Mouse (Mus musculus) kidney, postnatal 0 days (tissue): ENCODE results near the gene Hmga1. TPM values are rescaled to one million over a fixed set of nuclear protein-coding genes. Genes with fewer than 3 reads are reported as not detected.
A peak's percentile ranks its signal among the peaks of the same experiment; 100 is the strongest.

ENCODE experiments used
- ATAC-seq: fragments of 200-750 bp; cut with Nextera tagmentation; replicated peaks from 2 replicates; pipeline ENCODE4 v1.8.0; 2017; ENCODE audit warnings: low read depth, moderate number of reproducible peaks, moderate TSS enrichment, moderate library complexity; ENCODE audit not compliant: low FRiP score
- DNase-seq: peaks from one replicate; pipeline ENCODE4 v3.0.0-alpha.2; 2016; ENCODE audit warnings: low spot score
- H3K27ac ChIP-seq: fragments of 300-500 bp; sonication (generic); 2 replicates; pipeline ENCODE4 v1.5.1; 2014; ENCODE audit warnings: mild to moderate bottlenecking
- H3K27me3 ChIP-seq: fragments of 300-500 bp; sonication (generic); 2 replicates; pipeline ENCODE4 v1.6.1; 2014; ENCODE audit warnings: low read length, mixed read lengths; ENCODE audit not compliant: insufficient read depth
- H3K36me3 ChIP-seq: fragments of 300-500 bp; sonication (generic); 2 replicates; pipeline ENCODE4 v1.6.1; 2014; ENCODE audit warnings: low read length, mixed read lengths; ENCODE audit not compliant: insufficient read depth
- H3K4me1 ChIP-seq: fragments of 300-500 bp; sonication (generic); replicated peaks from 2 replicates; pipeline ENCODE4 v1.6.1; 2014; ENCODE audit warnings: antibody characterized with exemption, low read length, mixed read lengths; ENCODE audit not compliant: insufficient read depth
- H3K4me2 ChIP-seq: fragments of 300-500 bp; sonication (generic); 2 replicates; pipeline ENCODE4 v1.6.1; 2014; ENCODE audit warnings: mild to moderate bottlenecking, low read length, moderate library complexity, mixed read lengths
- H3K4me3 ChIP-seq: fragments of 300-500 bp; sonication (generic); replicated peaks from 2 replicates; pipeline ENCODE4 v1.5.1; 2014; ENCODE audit warnings: low read depth, low read length
- H3K9ac ChIP-seq: fragments of 300-500 bp; sonication (generic); 2 replicates; pipeline ENCODE4 v1.6.1; 2014; ENCODE audit warnings: low read depth, low read length
- H3K9me3 ChIP-seq: fragments of 300-500 bp; sonication (generic); replicated peaks from 2 replicates; pipeline ENCODE4 v1.6.1; 2016; ENCODE audit warnings: low read length, inconsistent platforms, mixed read lengths
- CTCF ChIP-seq: IDR thresholded peaks from 2 replicates; pipeline ENCODE4 v1.5.1; 2016; ENCODE audit warnings: antibody characterized with exemption, low read depth, mild to moderate bottlenecking, moderate library complexity
- WGBS: fragments of 180-500 bp; shearing (Covaris S2); extraction: QIAGEN DNeasy Blood & Tissue Kit; methylation state at CpG from one replicate; pipeline ENCODE4 v1.1.7; 2014; 5-methylcytosine and 5-hydroxymethylcytosine counted together
- polyA plus RNA-seq: library from polyadenylated mRNA; unstranded; fragments of >200 nt; fragmentation: Nextera tagmentation; extraction: Ambion mirVana; gene quantifications from 2 replicates; pipeline ENCODE4 v1.2.1, GENCODE M21; 2015

The Hmga1 gene
- polyA plus RNA-seq, 1 experiment from 2014 or later, result 131 TPM

- DNase-seq, result no peak
- TF ChIP-seq CTCF, result no peak
- H3K36me3 ChIP-seq, result 0 out of 2 replicates have a peak, but pooled peaks cover 2% of the 10 kb centered on the region
- no peaks in the 10 kb centered on the region for H3K9me3 ChIP-seq
- no peak overlapping the region for H3K4me3 ChIP-seq
- no peak overlapping the region for H3K9ac ChIP-seq
- ATAC-seq, result no peak
- H3K4me1 ChIP-seq, result no peaks in the 10 kb centered on the region
- no peak overlapping the region for H3K27ac ChIP-seq
- 87% methylated on average over 10 of the region's 10 CpGs for WGBS
- no peak overlapping the region for H3K4me2 ChIP-seq
- no peaks in the 10 kb centered on the region for H3K27me3 ChIP-seq
These were observed 17.5 kb downstream of the Hmga1 start for GRCm38 (mm10) chr17:27573772-27574320.

DNA sequence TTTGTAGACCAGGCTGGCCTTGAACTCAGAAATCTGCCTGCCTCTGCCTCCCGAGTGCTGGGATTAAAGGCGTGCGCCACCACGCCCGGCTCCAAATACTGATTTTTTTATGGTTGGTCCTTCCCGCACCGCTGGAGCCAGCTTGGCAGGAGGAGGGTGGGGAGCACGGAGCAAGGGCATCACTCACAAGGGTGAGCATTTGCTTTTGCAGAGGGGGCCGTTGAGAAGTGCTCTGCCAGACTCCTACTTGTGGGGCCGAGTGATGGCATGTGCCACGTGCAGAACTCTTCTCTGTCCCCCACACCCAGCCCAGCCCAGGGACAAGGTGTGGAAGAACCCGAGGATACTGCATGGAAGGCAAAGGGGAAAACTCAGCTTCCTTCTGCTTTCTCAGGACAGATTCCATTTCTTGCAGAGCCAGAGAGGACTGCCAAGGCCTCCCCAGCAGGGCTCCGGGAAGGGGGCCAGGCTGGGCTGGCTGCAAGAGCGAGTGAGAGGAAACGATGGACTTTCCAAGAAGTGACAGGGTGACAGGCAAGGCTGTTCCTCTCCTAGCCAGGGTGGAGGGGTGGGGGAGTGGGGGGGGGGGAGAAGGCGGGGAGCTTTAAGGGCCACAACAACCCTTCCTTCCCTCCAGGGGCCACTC is 18.3 kb downstream of the Hmga1 start:
- 86% methylated on average over 15 of the region's 16 CpGs for WGBS
- no peak for ATAC-seq
- peaks cover 10% of the 10 kb centered on the region for H3K36me3 ChIP-seq

DNA sequence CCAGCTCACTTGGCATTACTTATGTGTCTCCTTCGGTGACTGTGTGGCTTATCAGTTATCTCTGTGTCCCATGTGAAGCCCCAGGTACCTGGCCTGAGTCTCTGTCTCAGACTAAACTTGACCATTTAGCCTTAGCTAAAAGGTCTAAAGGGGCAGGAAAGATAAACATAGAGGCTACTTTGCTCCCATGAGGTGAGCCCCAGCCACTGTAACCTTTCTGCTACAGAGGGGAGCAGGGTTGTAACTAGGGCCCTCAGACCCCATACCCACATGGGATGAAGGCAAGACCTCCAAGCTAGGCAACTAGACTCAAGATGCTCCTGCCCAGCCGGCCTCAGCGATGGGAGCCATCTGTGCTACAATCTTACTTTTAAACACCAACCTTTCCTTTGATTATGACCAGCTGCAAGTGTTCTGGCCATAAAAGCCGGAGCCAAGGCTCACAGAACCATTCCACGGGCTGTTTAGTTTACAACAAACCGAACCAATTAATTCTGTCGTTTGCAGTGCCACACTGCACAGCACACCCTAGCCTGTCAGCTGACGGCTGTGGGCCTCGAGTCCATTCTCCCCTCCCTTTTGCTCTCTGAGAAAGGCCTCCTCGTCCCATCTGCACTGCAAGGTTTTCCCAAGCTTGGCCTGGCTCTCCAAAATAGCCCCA is 18.9 kb downstream of the Hmga1 start:
- Histone ChIP-seq H3K4me1 (no peaks in the 10 kb centered on the region), H3K27ac (no peak overlapping the region), H3K27me3 (no peaks in the 10 kb centered on the region), H3K4me3 (no peak overlapping the region), H3K9ac (no peak overlapping the region), H3K36me3 (peaks cover 14% of the 10 kb centered on the region), H3K4me2 (no peak overlapping the region), H3K9me3 (no peaks in the 10 kb centered on the region)
- DNase-seq (no peak), ATAC-seq (0 out of 2 replicates have a peak, but pooled peaks have one; percentile 8)
- WGBS, result 35% methylated on average over 10 of the region's 10 CpGs
- no peak for TF ChIP-seq CTCF

More for the DNA sequence above, 18.3 kb downstream of the Hmga1 start:
- H3K4me3 ChIP-seq, result no peak overlapping the region
- H3K27ac ChIP-seq, result no peak overlapping the region
- DNase-seq, result peak; percentile 37
- H3K9me3 ChIP-seq, result no peaks in the 10 kb centered on the region
- H3K4me2 ChIP-seq, result no peak overlapping the region
- TF ChIP-seq CTCF, result no peak
- H3K9ac ChIP-seq, result no peak overlapping the region
- no peaks in the 10 kb centered on the region for H3K4me1 ChIP-seq
- no peaks in the 10 kb centered on the region for H3K27me3 ChIP-seq

DNA sequence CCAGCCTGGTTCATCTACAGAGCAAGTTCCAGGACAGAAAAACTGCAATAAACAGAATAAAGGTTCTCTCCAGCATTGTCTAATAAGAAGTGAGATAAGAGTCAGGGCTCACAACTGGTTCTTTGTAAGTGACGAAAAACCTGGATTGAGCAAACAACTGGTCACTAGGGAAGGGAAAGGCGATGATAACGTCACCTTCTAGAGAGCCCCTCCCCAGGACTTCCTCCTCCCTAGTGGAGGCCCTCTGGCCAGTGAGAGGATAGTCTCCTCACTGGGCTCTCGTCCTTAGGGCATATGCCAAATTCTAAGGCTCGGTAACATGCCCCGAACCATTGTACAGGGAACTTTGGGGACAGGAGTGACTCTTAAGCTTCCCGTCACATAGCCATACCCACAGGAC is 19.8 kb downstream of the Hmga1 start:
- H3K36me3 ChIP-seq, result peaks cover 17% of the 10 kb centered on the region
- H3K9ac ChIP-seq, result no peak overlapping the region
- H3K4me1 ChIP-seq, result no peaks in the 10 kb centered on the region
- no peaks in the 10 kb centered on the region for H3K9me3 ChIP-seq
- 78% methylated on average over 7 of the region's 7 CpGs for WGBS
- TF ChIP-seq CTCF, result no peak
- no peak for ATAC-seq
- H3K4me3 ChIP-seq, result no peak overlapping the region
- H3K27ac ChIP-seq, result no peak overlapping the region
- H3K27me3 ChIP-seq, result no peaks in the 10 kb centered on the region
- no peak for DNase-seq
- H3K4me2 ChIP-seq, result no peak overlapping the region

- no peak overlapping the region for H3K4me2 ChIP-seq
- DNase-seq (peak; percentile 51), ATAC-seq (no peak)
- H3K9me3 ChIP-seq, result no peaks in the 10 kb centered on the region
- peak; percentile 54; the same call in 1 of the 2 replicates for TF ChIP-seq CTCF
- H3K36me3 ChIP-seq, result peaks cover 19% of the 10 kb centered on the region
- no peaks in the 10 kb centered on the region for H3K27me3 ChIP-seq
- no peak overlapping the region for H3K9ac ChIP-seq
- no peak overlapping the region for H3K4me3 ChIP-seq
- H3K4me1 ChIP-seq, result no peaks in the 10 kb centered on the region
- WGBS, result 47% methylated on average over 6 of the region's 6 CpGs
- H3K27ac ChIP-seq, result no peak overlapping the region
These were observed 21.2 kb downstream of the Hmga1 start for GRCm38 (mm10) chr17:27577468-27577867.

GRCm38 (mm10) chr17:27578487-27578886 is 22.2 kb downstream of the Hmga1 start:
- Histone ChIP-seq H3K9me3 (no peaks in the 10 kb centered on the region), H3K27me3 (no peaks in the 10 kb centered on the region), H3K27ac (no peak overlapping the region), H3K36me3 (peaks cover 19% of the 10 kb centered on the region), H3K4me1 (no peaks in the 10 kb centered on the region), H3K4me3 (no peak overlapping the region), H3K4me2 (no peak overlapping the region), H3K9ac (no peak overlapping the region)
- ATAC-seq (no peak), DNase-seq (no peak)
- no peak for TF ChIP-seq CTCF
- WGBS, result 95% methylated on average over 10 of the region's 10 CpGs
